Mouse (Mus musculus) embryonic facial prominence, embryonic 13.5 days (tissue): ENCODE data around the gene Tulp2. TPM values are rescaled to one million over a fixed set of nuclear protein-coding genes. Genes with fewer than 3 reads are reported as not detected.
A peak's percentile ranks its signal among the peaks of the same experiment; 100 is the strongest.

Source experiments
- ATAC-seq: fragments of 200-750 bp; cut with Nextera tagmentation; 2 replicates; pipeline ENCODE4 v1.8.0; 2017; ENCODE audit warnings: low read depth; ENCODE audit not compliant: insufficient number of reproducible peaks, insufficient read depth, low FRiP score, low TSS enrichment
- H3K27ac ChIP-seq: fragments of 300-500 bp; sonication (generic); 2 replicates; pipeline ENCODE4 v1.5.1; 2015; ENCODE audit warnings: moderate library complexity, mild to moderate bottlenecking, inconsistent platforms
- H3K27me3 ChIP-seq: fragments of 300-500 bp; sonication (generic); 2 replicates; pipeline ENCODE4 v1.6.1; 2015; ENCODE audit warnings: mild to moderate bottlenecking, inconsistent platforms
- H3K36me3 ChIP-seq: fragments of 300-500 bp; sonication (generic); 2 replicates; pipeline ENCODE4 v1.6.1; 2015; ENCODE audit warnings: mild to moderate bottlenecking, inconsistent platforms
- H3K4me1 ChIP-seq: fragments of 300-500 bp; sonication (generic); 2 replicates; pipeline ENCODE4 v1.6.1; 2015; ENCODE audit warnings: inconsistent platforms
- H3K4me2 ChIP-seq: fragments of 300-500 bp; sonication (generic); 2 replicates; pipeline ENCODE4 v1.6.1; 2015; ENCODE audit warnings: moderate library complexity, mild to moderate bottlenecking, inconsistent platforms
- H3K4me3 ChIP-seq: fragments of 300-500 bp; sonication (generic); 2 replicates; pipeline ENCODE4 v1.5.1; 2015; ENCODE audit warnings: mild to moderate bottlenecking, inconsistent platforms
- H3K9ac ChIP-seq: fragments of 300-500 bp; sonication (generic); 2 replicates; pipeline ENCODE4 v1.6.1; 2015; ENCODE audit warnings: mild to moderate bottlenecking, inconsistent platforms
- H3K9me3 ChIP-seq: fragments of 300-500 bp; sonication (generic); 2 replicates; pipeline ENCODE4 v1.6.1; 2016; ENCODE audit warnings: inconsistent platforms
- WGBS: fragments of 180-500 bp; shearing (Covaris S2); methylation state at CpG from one replicate; pipeline ENCODE4 v1.1.7; 2015; ENCODE audit warnings: mixed read lengths; 5-methylcytosine and 5-hydroxymethylcytosine counted together
- polyA plus RNA-seq: library from polyadenylated mRNA; unstranded; fragments of >200 nt; fragmentation: Nextera tagmentation; extraction: Ambion mirVana; gene quantifications from 2 replicates; pipeline ENCODE4 v1.2.1, GENCODE M21; 2015

The Tulp2 gene
- polyA plus RNA-seq, 1 experiment from 2014 or later = 0.59 TPM

GRCm38 (mm10) chr7:45561624-45562520 lies 80.2 kb downstream of the Tulp2 start:
- 44% methylated on average over 12 of the region's 12 CpGs for WGBS
- H3K4me3 ChIP-seq = no peak overlapping the region
- no peaks in the 10 kb centered on the region for H3K9me3 ChIP-seq
- H3K4me1 ChIP-seq = peaks cover 11% of the 10 kb centered on the region
- no peaks in the 10 kb centered on the region for H3K27me3 ChIP-seq
- H3K27ac ChIP-seq = 0 out of 2 replicates have a peak overlapping the region, but pooled peaks have one; percentile 18
- peak overlapping the region; percentile 33 for H3K4me2 ChIP-seq
- ATAC-seq = 0 out of 2 replicates have a peak, but pooled peaks have one; percentile 21
- peak overlapping the region; percentile 46; the same call in 1 of the 2 replicates for H3K9ac ChIP-seq
- H3K36me3 ChIP-seq = no peaks in the 10 kb centered on the region

GRCm38 (mm10) chr7:45564811-45565210 lies 83.1 kb downstream of the Tulp2 start:
- H3K4me2 ChIP-seq = no peak overlapping the region
- H3K27me3 ChIP-seq = no peaks in the 10 kb centered on the region
- H3K9me3 ChIP-seq = no peaks in the 10 kb centered on the region
- no peak overlapping the region for H3K9ac ChIP-seq
- H3K4me1 ChIP-seq = peaks cover 22% of the 10 kb centered on the region
- no peak overlapping the region for H3K4me3 ChIP-seq
- WGBS = 74% methylated on average over 2 of the region's 2 CpGs
- no peaks in the 10 kb centered on the region for H3K36me3 ChIP-seq
- H3K27ac ChIP-seq = no peak overlapping the region
- ATAC-seq = no peak

- no peak overlapping the region for H3K9ac ChIP-seq
- ATAC-seq = no peak
- H3K27ac ChIP-seq = no peak overlapping the region
- no peaks in the 10 kb centered on the region for H3K27me3 ChIP-seq
- H3K36me3 ChIP-seq = no peaks in the 10 kb centered on the region
- H3K9me3 ChIP-seq = no peaks in the 10 kb centered on the region
- 86% methylated on average over 9 of the region's 9 CpGs for WGBS
- H3K4me2 ChIP-seq = no peak overlapping the region
- peaks cover 25% of the 10 kb centered on the region for H3K4me1 ChIP-seq
- no peak overlapping the region for H3K4me3 ChIP-seq
Measured at GRCm38 (mm10) chr7:45565446-45565845, 83.8 kb downstream of the Tulp2 start.

- Histone ChIP-seq H3K36me3 (no peaks in the 10 kb centered on the region), H3K4me1 (peaks cover 28% of the 10 kb centered on the region), H3K4me3 (no peak overlapping the region), H3K27me3 (no peaks in the 10 kb centered on the region), H3K4me2 (peak overlapping the region; percentile 64), H3K9ac (0 out of 2 replicates have a peak overlapping the region, but pooled peaks have one; percentile 32), H3K9me3 (no peaks in the 10 kb centered on the region), H3K27ac (peak overlapping the region; percentile 78; the same call in 1 of the 2 replicates)
- no peak for ATAC-seq
- 68% methylated on average over 8 of the region's 8 CpGs for WGBS
Measured at GRCm38 (mm10) chr7:45567112-45567779, 85.6 kb downstream of the Tulp2 start.

- Histone ChIP-seq H3K4me2 (peak overlapping the region; percentile 64), H3K36me3 (no peaks in the 10 kb centered on the region), H3K4me1 (peaks cover 28% of the 10 kb centered on the region), H3K27ac (peak overlapping the region; percentile 78), H3K9ac (peak overlapping the region; percentile 65), H3K9me3 (no peaks in the 10 kb centered on the region), H3K4me3 (peak overlapping the region; percentile 41), H3K27me3 (no peaks in the 10 kb centered on the region)
- WGBS = under 1% methylated on average over 24 of the region's 24 CpGs
- ATAC-seq = peak; percentile 94
Measured at GRCm38 (mm10) chr7:45567780-45568516, 86.3 kb downstream of the Tulp2 start.

- Histone ChIP-seq H3K9me3 (no peaks in the 10 kb centered on the region), H3K4me1 (peaks cover 28% of the 10 kb centered on the region), H3K4me2 (peak overlapping the region; percentile 64), H3K27me3 (no peaks in the 10 kb centered on the region), H3K4me3 (peak overlapping the region; percentile 41), H3K9ac (0 out of 2 replicates have a peak overlapping the region, but pooled peaks have one; percentile 65), H3K27ac (peak overlapping the region; percentile 78), H3K36me3 (peaks cover 3% of the 10 kb centered on the region; the same call in 1 of the 2 replicates)
- ATAC-seq = no peak
- 80% methylated on average over 10 of the region's 10 CpGs for WGBS
Measured at GRCm38 (mm10) chr7:45568601-45569473, 87.2 kb downstream of the Tulp2 start.

GRCm38 (mm10) chr7:45570103-45570741 lies 88.5 kb downstream of the Tulp2 start, which contains the start of gene Bcat2:
TSS of gene Bcat2 (plus strand) at chr7:45570153.
- ATAC-seq = peak; percentile 60; the same call in 1 of the 2 replicates
- no peaks in the 10 kb centered on the region for H3K9me3 ChIP-seq
- peak within 1 kb of the TSS; percentile 93 for H3K27ac ChIP-seq
- H3K4me2 ChIP-seq = peak within 1 kb of the TSS; percentile 79
- under 1% methylated on average over 41 of the region's 42 CpGs for WGBS
- H3K4me1 ChIP-seq = peaks cover 28% of the 10 kb centered on the region
- H3K27me3 ChIP-seq = no peaks in the 10 kb centered on the region
- peak within 1 kb of the TSS; percentile 91 for H3K9ac ChIP-seq
- peak within 1 kb of the TSS; percentile 76 for H3K4me3 ChIP-seq
- peaks cover 6% of the 10 kb centered on the region; the same call in 1 of the 2 replicates for H3K36me3 ChIP-seq

- WGBS = 42% methylated on average over 1 of the region's 1 CpGs
- Histone ChIP-seq H3K27ac (no peak overlapping the region), H3K4me1 (peaks cover 28% of the 10 kb centered on the region), H3K27me3 (no peaks in the 10 kb centered on the region), H3K36me3 (peaks cover 21% of the 10 kb centered on the region), H3K4me3 (no peak overlapping the region), H3K9ac (peak overlapping the region; percentile 91; the same call in 1 of the 2 replicates), H3K4me2 (no peak overlapping the region), H3K9me3 (no peaks in the 10 kb centered on the region)
- no peak for ATAC-seq
Measured at GRCm38 (mm10) chr7:45571966-45572365, 90.3 kb downstream of the Tulp2 start.
